Mouse (Mus musculus) myocyte (in vitro differentiated cells): ENCODE results near the gene Cwc25. TPM values are rescaled to one million over a fixed set of nuclear protein-coding genes. Genes with fewer than 3 reads are reported as not detected.

Experiments
- H3K27me3 ChIP-seq: one replicate; pipeline ENCODE4 v1.6.1; 2011; ENCODE audit not compliant: control insufficient read depth, insufficient read depth, insufficient read length
- H3K36me3 ChIP-seq: one replicate; pipeline ENCODE4 v1.6.1; 2011; ENCODE audit not compliant: control insufficient read depth, insufficient read depth
- H3K4me2 ChIP-seq: one replicate; pipeline ENCODE4 v1.6.1; 2011; ENCODE audit warnings: low read depth, control low read depth
- H3K4me3 ChIP-seq: one replicate; pipeline ENCODE4 v1.5.1; 2011; ENCODE audit warnings: mild to moderate bottlenecking, control low read depth, moderate library complexity
- H3K79me2 ChIP-seq: one replicate; pipeline ENCODE4 v1.6.1; 2011; ENCODE audit not compliant: control insufficient read depth, insufficient read depth
- H3ac ChIP-seq: one replicate; pipeline ENCODE4 v1.6.1; 2011; ENCODE audit not compliant: control insufficient read depth, insufficient read length
- CEBPB ChIP-seq: IDR thresholded peaks from 2 replicates; pipeline ENCODE4 v1.6.1; 2011; ENCODE audit warnings: mild to moderate bottlenecking, moderate library complexity; ENCODE audit not compliant: poor library complexity, insufficient read depth, severe bottlenecking
- E2F4 ChIP-seq: IDR thresholded peaks from one replicate; pipeline ENCODE4 v1.6.1; 2011; ENCODE audit warnings: mild to moderate bottlenecking, control low read depth, moderate library complexity; ENCODE audit not compliant: insufficient read depth
- MAX ChIP-seq: IDR thresholded peaks from one replicate; pipeline ENCODE4 v1.6.1; 2011; ENCODE audit warnings: low read depth, mild to moderate bottlenecking, control low read depth
- MYOD1 ChIP-seq, 3 experiments: IDR thresholded peaks; one replicate each; pipeline ENCODE4 v1.6.1; 2011; ENCODE audit warnings: control low read depth in 2 of 3, low read depth in 2 of 3, mild to moderate bottlenecking in 2 of 3, moderate library complexity in 1 of 3; ENCODE audit not compliant: insufficient read length in 2 of 3, control insufficient read depth in 1 of 3
- MYOG ChIP-seq, 3 experiments: IDR thresholded peaks; one replicate each; pipeline ENCODE4 v1.6.1; 2011; ENCODE audit warnings: control low read depth in 2 of 3, low read depth in 2 of 3, mild to moderate bottlenecking in 2 of 3; ENCODE audit not compliant: insufficient read length in 2 of 3, control insufficient read depth in 1 of 3, insufficient read depth in 1 of 3
- POLR2A ChIP-seq: IDR thresholded peaks from one replicate; pipeline ENCODE4 v1.6.1; 2011; ENCODE audit warnings: low read depth, mild to moderate bottlenecking, control low read depth, moderate library complexity; ENCODE audit not compliant: insufficient read length
- POLR2AphosphoS2 ChIP-seq: IDR thresholded peaks from one replicate; pipeline ENCODE4 v1.6.1; 2011; ENCODE audit warnings: low read depth, control low read depth; ENCODE audit not compliant: insufficient read length
- REST ChIP-seq: IDR thresholded peaks from one replicate; pipeline ENCODE4 v1.6.1; 2011; ENCODE audit warnings: mild to moderate bottlenecking, control low read depth, moderate library complexity; ENCODE audit not compliant: insufficient read depth, insufficient read length
- SRF ChIP-seq: IDR thresholded peaks from one replicate; pipeline ENCODE4 v1.6.1; 2011; ENCODE audit warnings: low read depth; ENCODE audit not compliant: control insufficient read depth, insufficient read length
- TCF12 ChIP-seq: IDR thresholded peaks from one replicate; pipeline ENCODE4 v1.6.1; 2011; ENCODE audit warnings: mild to moderate bottlenecking, control low read depth; ENCODE audit not compliant: poor library complexity, insufficient read depth, severe bottlenecking
- TCF3 ChIP-seq: IDR thresholded peaks from one replicate; pipeline ENCODE4 v1.6.1; 2011; ENCODE audit warnings: low read depth, control low read depth; ENCODE audit not compliant: insufficient read length
- USF1 ChIP-seq: IDR thresholded peaks from one replicate; pipeline ENCODE4 v1.6.1; 2011; ENCODE audit warnings: low read depth, mild to moderate bottlenecking, control low read depth, moderate library complexity
- polyA plus RNA-seq: library from polyadenylated mRNA; unstranded; fragments of >200 nt; fragmentation: generic; extraction: Trizol; gene quantifications from one replicate; pipeline ENCODE4 v1.2.1, GENCODE M21; 2012; ENCODE audit warnings: missing spikeins

Cwc25 gene
- polyA plus RNA-seq, 1 experiment, result 8.9 TPM

GRCm38 (mm10) chr11:97779968-97780701, 13.8 kb upstream of the Cwc25 start:
- peak overlapping the region; percentile 98 for H3K4me3 ChIP-seq
- peak overlapping the region; percentile 83 for H3K4me2 ChIP-seq
- H3K79me2 ChIP-seq, result peaks cover 38% of the 10 kb centered on the region
- TF ChIP-seq POLR2A (no peak), USF1 (no peak), TCF3 (no peak), POLR2AphosphoS2 (no peak), MAX (no peak), CEBPB (no peak), SRF (no peak), TCF12 (no peak), REST (no peak), MYOD1 (IDR thresholded peaks at IDR 0.05; ENCODE audit: control insufficient read depth in 1 of 3, insufficient read length in 2 of 3, low read depth in 2 of 3) (no peak), E2F4 (no peak), MYOG (IDR thresholded peaks at IDR 0.05; ENCODE audit: control insufficient read depth in 1 of 3, insufficient read depth in 1 of 3, insufficient read length in 2 of 3, low read depth in 2 of 3) (no peak)
- no peak overlapping the region for H3ac ChIP-seq
- peaks cover 50% of the 10 kb centered on the region for H3K36me3 ChIP-seq
- H3K27me3 ChIP-seq, result no peaks in the 10 kb centered on the region

- no peak overlapping the region for H3ac ChIP-seq
- no peak overlapping the region for H3K4me3 ChIP-seq
- peaks cover 38% of the 10 kb centered on the region for H3K79me2 ChIP-seq
- H3K27me3 ChIP-seq, result no peaks in the 10 kb centered on the region
- no peak overlapping the region for H3K4me2 ChIP-seq
- TF ChIP-seq TCF12 (no peak), POLR2AphosphoS2 (no peak), CEBPB (no peak), USF1 (no peak), POLR2A (no peak), MYOD1 (IDR thresholded peaks at IDR 0.05; ENCODE audit: control insufficient read depth in 1 of 3, insufficient read length in 2 of 3, low read depth in 2 of 3) (no peak), E2F4 (no peak), SRF (no peak), MYOG (IDR thresholded peaks at IDR 0.05; ENCODE audit: control insufficient read depth in 1 of 3, insufficient read depth in 1 of 3, insufficient read length in 2 of 3, low read depth in 2 of 3) (no peak), REST (no peak), TCF3 (no peak), MAX (no peak)
- peaks cover 50% of the 10 kb centered on the region for H3K36me3 ChIP-seq
Observed at GRCm38 (mm10) chr11:97778918-97779317, 12.6 kb upstream of the Cwc25 start.

- no peaks in the 10 kb centered on the region for H3K27me3 ChIP-seq
- TF ChIP-seq POLR2AphosphoS2 (peak; percentile 60), REST (no peak)
- no peak overlapping the region for H3ac ChIP-seq
- peaks cover 34% of the 10 kb centered on the region for H3K79me2 ChIP-seq
- no peak overlapping the region for H3K4me2 ChIP-seq
- no peak overlapping the region for H3K4me3 ChIP-seq
- peaks cover 50% of the 10 kb centered on the region for H3K36me3 ChIP-seq
Observed at GRCm38 (mm10) chr11:97777129-97777529, 10.8 kb upstream of the Cwc25 start.

GRCm38 (mm10) chr11:97776497-97777128, 10.3 kb upstream of the Cwc25 start:
- no peak overlapping the region for H3K4me2 ChIP-seq
- no peaks in the 10 kb centered on the region for H3K27me3 ChIP-seq
- peaks cover 29% of the 10 kb centered on the region for H3K79me2 ChIP-seq
- no peak overlapping the region for H3ac ChIP-seq
- H3K36me3 ChIP-seq, result peaks cover 50% of the 10 kb centered on the region
- TF ChIP-seq POLR2AphosphoS2, result peak; percentile 32
- TF ChIP-seq USF1, result no peak
- H3K4me3 ChIP-seq, result no peak overlapping the region

GRCm38 (mm10) chr11:97775808-97776496, 9.6 kb upstream of the Cwc25 start, which contains the start of gene 1700001P01Rik:
TSS of gene 1700001P01Rik (minus strand) at chr11:97775918.
- Histone ChIP-seq H3K4me2 (no peak within 1 kb of the TSS), H3ac (no peak within 1 kb of the TSS), H3K36me3 (peaks cover 44% of the 10 kb centered on the region), H3K27me3 (no peaks in the 10 kb centered on the region), H3K4me3 (no peak within 1 kb of the TSS), H3K79me2 (peaks cover 22% of the 10 kb centered on the region)
- no peak for TF ChIP-seq CEBPB
- no peak for TF ChIP-seq MAX
- TF ChIP-seq POLR2A, result peak; percentile 2
- TF ChIP-seq POLR2AphosphoS2, result peak; percentile 56
- TF ChIP-seq E2F4, result no peak
- no peak for TF ChIP-seq MYOD1 (IDR thresholded peaks at IDR 0.05; ENCODE audit: control insufficient read depth in 1 of 3, insufficient read length in 2 of 3, low read depth in 2 of 3)
- TF ChIP-seq REST, result no peak
